Mouse (Mus musculus): ENCODE data around the gene Slc28a1. TPM values are rescaled to one million over a fixed set of nuclear protein-coding genes. Genes with fewer than 3 reads are reported as not detected.
"Not testable (repeated sequence)": the region's sequence is repeated elsewhere in the genome, so short reads cannot be mapped to it uniquely, and the experiment has no call there.

Slc28a1 gene
- polyA plus RNA-seq, 1 experiment from 2014 or later, result not detected

- H3K4me1 ChIP-seq, result no peaks in the 10 kb centered on the region
- no peak overlapping the region for H3K27ac ChIP-seq (replicated peaks)
- no peak overlapping the region for H3K4me3 ChIP-seq
- 83% methylated on average over 10 of the region's 10 CpGs for WGBS
- H3K9me3 ChIP-seq (replicated peaks), result no peaks in the 10 kb centered on the region
- no peaks in the 10 kb centered on the region for H3K36me3 ChIP-seq
- H3K27me3 ChIP-seq (ENCODE audit: low read depth, poor library complexity, severe bottlenecking), result no peaks in the 10 kb centered on the region
- no peak for DNase-seq (ENCODE audit: low spot score)
These were observed 68.0 kb downstream of the Slc28a1 start for GRCm38 (mm10) chr7:81182492-81183175.

- Histone ChIP-seq H3K4me3 (no peak overlapping the region), H3K27me3 (ENCODE audit: low read depth, poor library complexity, severe bottlenecking) (no peaks in the 10 kb centered on the region), H3K4me1 (no peaks in the 10 kb centered on the region), H3K9me3 (replicated peaks) (no peaks in the 10 kb centered on the region), H3K36me3 (no peaks in the 10 kb centered on the region), H3K27ac (replicated peaks) (no peak overlapping the region)
- no peak for DNase-seq (ENCODE audit: low spot score)
These were observed 68.6 kb downstream of the Slc28a1 start for GRCm38 (mm10) chr7:81183181-81183580.

DNA sequence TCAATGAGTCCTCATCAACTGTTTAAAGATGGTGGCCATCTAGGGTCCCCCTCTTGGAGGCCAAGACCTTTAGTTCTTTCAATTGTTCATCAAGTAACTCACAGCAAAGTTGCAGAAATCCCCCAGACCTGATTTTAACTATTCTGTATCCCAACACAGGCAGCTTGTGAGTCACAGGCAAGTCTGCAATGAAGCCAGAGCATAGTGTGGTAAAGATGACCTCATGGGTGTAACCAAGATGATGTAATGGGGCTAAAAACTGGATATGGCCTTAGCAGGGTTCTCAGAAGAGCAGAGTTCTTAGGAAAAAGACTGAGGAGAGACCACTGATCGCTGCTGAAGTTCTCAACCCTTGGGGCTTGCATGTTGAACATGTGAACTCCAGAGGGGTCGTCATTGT is 69.5 kb downstream of the Slc28a1 start:
- 81% methylated on average over 2 of the region's 2 CpGs for WGBS
- Histone ChIP-seq H3K4me1 (no peaks in the 10 kb centered on the region), H3K27me3 (ENCODE audit: low read depth, poor library complexity, severe bottlenecking) (no peaks in the 10 kb centered on the region), H3K4me3 (no peak overlapping the region), H3K27ac (replicated peaks) (no peak overlapping the region), H3K9me3 (replicated peaks) (no peaks in the 10 kb centered on the region), H3K36me3 (no peaks in the 10 kb centered on the region)
- no peak for DNase-seq (ENCODE audit: low spot score)

GRCm38 (mm10) chr7:81184651-81185050 is 70.1 kb downstream of the Slc28a1 start:
- WGBS, result 94% methylated on average over 1 of the region's 1 CpGs
- H3K9me3 ChIP-seq (replicated peaks), result no peaks in the 10 kb centered on the region
- H3K36me3 ChIP-seq, result no peaks in the 10 kb centered on the region
- no peak for DNase-seq (ENCODE audit: low spot score)
- H3K27ac ChIP-seq (replicated peaks), result no peak overlapping the region
- no peaks in the 10 kb centered on the region for H3K27me3 ChIP-seq (ENCODE audit: low read depth, poor library complexity, severe bottlenecking)
- H3K4me1 ChIP-seq, result no peaks in the 10 kb centered on the region
- no peak overlapping the region for H3K4me3 ChIP-seq

DNA sequence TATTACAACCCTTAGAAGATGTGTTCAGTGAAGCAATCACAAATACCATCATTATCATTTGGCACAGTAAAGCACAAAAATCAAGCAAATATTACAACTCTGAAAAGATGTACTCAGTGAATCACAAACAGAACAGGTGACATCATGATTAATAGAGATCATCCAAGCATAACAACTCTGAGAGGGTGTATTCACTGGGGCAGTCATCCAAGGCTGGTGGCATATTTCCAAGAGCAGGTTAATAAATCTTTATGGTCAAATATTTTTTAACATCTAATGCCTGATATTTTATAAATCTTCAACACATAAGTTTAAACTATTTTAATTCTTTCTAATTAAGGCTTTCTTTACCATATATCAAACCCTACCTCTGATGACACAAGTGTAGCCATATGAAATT is 71.4 kb downstream of the Slc28a1 start:
- not testable (repeated sequence) for H3K36me3 ChIP-seq; H3K27ac ChIP-seq (replicated peaks); H3K4me1 ChIP-seq; H3K9me3 ChIP-seq (replicated peaks); DNase-seq (ENCODE audit: low spot score); H3K4me3 ChIP-seq; H3K27me3 ChIP-seq (ENCODE audit: low read depth, poor library complexity, severe bottlenecking)

GRCm38 (mm10) chr7:81189180-81189579 is 74.6 kb downstream of the Slc28a1 start:
- no peaks in the 10 kb centered on the region for H3K27me3 ChIP-seq (ENCODE audit: low read depth, poor library complexity, severe bottlenecking)
- no peaks in the 10 kb centered on the region for H3K36me3 ChIP-seq
- no peak overlapping the region for H3K4me3 ChIP-seq
- H3K4me1 ChIP-seq, result no peaks in the 10 kb centered on the region
- H3K27ac ChIP-seq (replicated peaks), result no peak overlapping the region
- H3K9me3 ChIP-seq (replicated peaks), result no peaks in the 10 kb centered on the region
- WGBS, result 82% methylated on average over 9 of the region's 9 CpGs
- DNase-seq (ENCODE audit: low spot score), result no peak

DNA sequence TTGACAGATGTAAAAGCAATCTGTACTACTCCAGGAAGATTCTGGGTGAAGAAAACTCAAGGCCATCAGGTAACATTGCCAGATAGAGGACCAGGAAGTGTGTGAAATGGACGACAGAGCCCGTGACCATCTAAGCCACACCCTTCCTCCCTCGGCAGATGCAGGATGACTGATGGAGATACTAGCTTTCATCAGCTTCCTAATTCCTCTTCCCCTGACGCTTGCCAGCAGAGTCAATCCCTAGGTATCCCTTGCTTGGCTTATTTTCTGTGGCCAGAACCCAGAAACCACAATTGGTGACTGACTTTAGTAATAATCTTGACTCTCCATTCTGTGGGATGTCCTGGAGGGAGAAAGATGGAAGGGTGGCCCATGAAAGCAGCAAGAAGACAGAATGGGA is 80.9 kb downstream of the Slc28a1 start:
- no peak for DNase-seq (ENCODE audit: low spot score)
- no peaks in the 10 kb centered on the region for H3K27me3 ChIP-seq (ENCODE audit: low read depth, poor library complexity, severe bottlenecking)
- no peak overlapping the region for H3K4me3 ChIP-seq
- no peaks in the 10 kb centered on the region for H3K9me3 ChIP-seq (replicated peaks)
- WGBS, result 73% methylated on average over 4 of the region's 4 CpGs
- peaks cover 10% of the 10 kb centered on the region for H3K4me1 ChIP-seq
- no peak overlapping the region for H3K27ac ChIP-seq (replicated peaks)
- no peaks in the 10 kb centered on the region for H3K36me3 ChIP-seq

GRCm38 (mm10) chr7:81196796-81197195 is 82.2 kb downstream of the Slc28a1 start:
- WGBS, result 83% methylated on average over 3 of the region's 3 CpGs
- Histone ChIP-seq H3K27me3 (ENCODE audit: low read depth, poor library complexity, severe bottlenecking) (no peaks in the 10 kb centered on the region), H3K9me3 (replicated peaks) (no peaks in the 10 kb centered on the region), H3K4me3 (no peak overlapping the region), H3K27ac (replicated peaks) (no peak overlapping the region), H3K4me1 (peaks cover 10% of the 10 kb centered on the region), H3K36me3 (no peaks in the 10 kb centered on the region)
- DNase-seq (ENCODE audit: low spot score), result no peak

DNA sequence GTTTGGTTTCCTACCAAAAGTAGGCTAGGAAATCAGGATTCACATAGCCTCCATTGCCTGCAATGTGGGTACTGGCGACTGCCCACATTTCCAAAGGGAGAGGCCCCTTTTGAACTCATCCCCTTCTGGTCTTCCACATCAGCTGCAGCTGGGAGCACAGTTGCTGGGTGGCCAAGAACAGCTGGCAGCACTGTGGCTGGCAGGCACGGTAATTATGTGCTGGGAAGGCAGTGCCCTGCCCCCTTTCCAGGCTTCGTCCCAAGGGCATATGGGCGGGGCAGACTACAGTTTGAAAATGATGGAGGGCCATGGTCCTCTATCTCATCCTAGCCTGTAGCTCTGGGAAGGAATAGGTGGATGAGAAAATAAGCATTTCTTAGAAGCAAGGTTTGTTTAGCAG is 83.9 kb downstream of the Slc28a1 start:
- H3K9me3 ChIP-seq (replicated peaks), result no peaks in the 10 kb centered on the region
- H3K4me1 ChIP-seq, result peaks cover 14% of the 10 kb centered on the region
- no peaks in the 10 kb centered on the region for H3K36me3 ChIP-seq
- H3K27ac ChIP-seq (replicated peaks), result no peak overlapping the region; the same call in 1 of the 2 replicates
- H3K4me3 ChIP-seq, result no peak overlapping the region
- DNase-seq (ENCODE audit: low spot score), result no peak
- WGBS, result 51% methylated on average over 4 of the region's 4 CpGs
- H3K27me3 ChIP-seq (ENCODE audit: low read depth, poor library complexity, severe bottlenecking), result no peaks in the 10 kb centered on the region

GRCm38 (mm10) chr7:81199109-81199508 is 84.5 kb downstream of the Slc28a1 start:
- Histone ChIP-seq H3K4me3 (no peak overlapping the region), H3K27me3 (ENCODE audit: low read depth, poor library complexity, severe bottlenecking) (no peaks in the 10 kb centered on the region), H3K9me3 (replicated peaks) (no peaks in the 10 kb centered on the region), H3K36me3 (no peaks in the 10 kb centered on the region), H3K4me1 (peaks cover 14% of the 10 kb centered on the region), H3K27ac (replicated peaks) (no peak overlapping the region)
- DNase-seq (ENCODE audit: low spot score), result no peak
- WGBS, result 78% methylated on average over 5 of the region's 5 CpGs

DNA sequence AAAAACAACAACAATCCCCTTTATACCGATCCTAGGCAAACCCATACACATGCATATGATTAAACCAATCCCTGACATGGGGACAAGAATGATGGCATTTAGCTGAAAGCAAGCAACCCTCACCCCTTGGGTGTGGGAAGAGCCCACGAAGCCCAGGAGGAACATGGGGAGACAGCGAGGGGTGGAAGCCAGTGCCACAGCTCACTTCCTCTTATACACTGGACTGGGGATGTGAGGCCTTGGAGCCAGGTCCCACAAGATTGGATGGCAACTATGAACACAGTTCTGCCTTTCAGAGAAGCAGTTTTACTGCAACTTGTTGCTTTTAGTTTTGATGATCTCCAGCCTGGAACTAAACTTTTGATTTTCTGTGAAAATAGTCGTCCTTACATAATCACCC is 85.2 kb downstream of the Slc28a1 start:
- Histone ChIP-seq H3K27ac (replicated peaks) (no peak overlapping the region), H3K4me3 (no peak overlapping the region), H3K36me3 (no peaks in the 10 kb centered on the region), H3K27me3 (ENCODE audit: low read depth, poor library complexity, severe bottlenecking) (no peaks in the 10 kb centered on the region), H3K9me3 (replicated peaks) (no peaks in the 10 kb centered on the region), H3K4me1 (peaks cover 14% of the 10 kb centered on the region)
- DNase-seq (ENCODE audit: low spot score), result no peak
- 70% methylated on average over 4 of the region's 4 CpGs for WGBS

DNA sequence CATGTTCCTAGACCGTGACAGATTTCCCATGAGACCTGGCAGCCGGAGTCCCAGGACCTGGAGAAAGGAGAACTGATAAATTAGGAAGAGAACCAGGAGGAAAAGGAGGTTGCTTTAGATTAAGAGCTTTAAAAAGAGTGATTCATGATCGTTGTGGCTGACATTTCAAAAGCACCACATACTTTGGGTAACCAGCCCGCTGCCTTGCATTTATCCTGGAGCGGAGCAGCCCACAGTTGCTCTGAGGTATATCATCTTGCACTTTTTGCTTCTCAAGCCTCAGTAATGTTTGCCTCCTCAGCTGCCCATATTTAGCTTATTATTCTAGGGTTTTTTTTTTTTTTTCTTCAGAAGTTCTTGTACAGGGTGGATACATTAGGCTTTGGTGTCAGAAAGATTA is 87.8 kb downstream of the Slc28a1 start:
- no peaks in the 10 kb centered on the region for H3K36me3 ChIP-seq
- 81% methylated on average over 5 of the region's 5 CpGs for WGBS
- H3K9me3 ChIP-seq (replicated peaks), result no peaks in the 10 kb centered on the region
- no peak overlapping the region for H3K27ac ChIP-seq (replicated peaks)
- H3K27me3 ChIP-seq (ENCODE audit: low read depth, poor library complexity, severe bottlenecking), result no peaks in the 10 kb centered on the region
- no peak overlapping the region for H3K4me3 ChIP-seq
- H3K4me1 ChIP-seq, result peaks cover 14% of the 10 kb centered on the region
- DNase-seq (ENCODE audit: low spot score), result no peak

DNA sequence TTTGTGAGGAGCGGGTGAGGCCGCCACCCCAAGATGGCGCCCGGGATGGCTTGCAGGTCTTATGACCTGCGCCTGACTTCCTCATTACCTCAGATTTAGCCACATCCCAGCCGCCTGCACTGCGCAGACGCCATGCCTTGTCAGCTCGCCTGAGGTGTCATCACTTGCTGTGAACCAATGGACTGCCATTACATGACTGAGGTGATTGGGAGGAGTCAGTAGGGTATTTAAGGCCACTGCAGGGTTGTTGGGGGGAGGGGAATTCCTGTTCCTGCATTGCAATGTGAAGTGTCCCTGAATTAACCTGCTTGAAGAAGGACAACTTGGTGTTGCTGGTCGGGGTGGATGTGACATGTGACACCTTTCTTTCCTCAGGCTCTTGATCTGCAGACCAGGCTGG is 89.0 kb downstream of the Slc28a1 start:
- 90% methylated on average over 10 of the region's 10 CpGs for whole genome bisulfite sequencing
- H3K36me3 ChIP-seq; H3K27me3 ChIP-seq (ENCODE audit: low read depth, poor library complexity, severe bottlenecking); H3K9me3 ChIP-seq (replicated peaks); H3K4me1 ChIP-seq; H3K4me3 ChIP-seq; DNase-seq (ENCODE audit: low spot score); H3K27ac ChIP-seq (replicated peaks): not testable (repeated sequence)

DNA sequence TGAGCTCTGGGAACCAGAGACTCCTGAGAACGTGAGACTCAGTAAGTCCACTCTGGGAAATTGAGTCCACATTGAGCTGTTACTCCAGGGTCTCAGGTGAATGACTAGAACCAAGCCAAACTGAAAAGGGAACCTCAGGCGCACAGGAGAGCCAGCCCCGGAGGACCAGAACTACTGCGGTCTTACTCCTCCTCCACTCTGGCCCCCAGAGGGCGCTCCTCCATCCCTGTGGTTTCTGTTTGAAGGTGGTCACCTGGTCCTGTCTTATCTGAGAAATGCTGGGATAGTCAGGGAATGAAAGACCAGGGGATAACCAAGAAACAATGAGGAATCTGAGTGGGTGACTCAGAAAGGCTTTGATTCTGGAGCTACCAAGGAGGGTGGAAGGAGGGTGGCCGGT is 94.3 kb downstream of the Slc28a1 start:
- WGBS, result 17% methylated on average over 6 of the region's 6 CpGs

More for the DNA sequence above, 94.3 kb downstream of the Slc28a1 start:
- Histone ChIP-seq H3K9me3 (replicated peaks) (no peaks in the 10 kb centered on the region), H3K4me1 (peaks cover 37% of the 10 kb centered on the region), H3K4me3 (no peak overlapping the region), H3K36me3 (no peaks in the 10 kb centered on the region), H3K27ac (replicated peaks) (no peak overlapping the region), H3K27me3 (ENCODE audit: low read depth, poor library complexity, severe bottlenecking) (peaks cover 59% of the 10 kb centered on the region)
- peak; percentile 59 for DNase-seq (ENCODE audit: low spot score)
